Mouse (Mus musculus) liver, postnatal 0 days (tissue): ENCODE results near the gene Galp. TPM values are rescaled to one million over a fixed set of nuclear protein-coding genes. Genes with fewer than 3 reads are reported as not detected.

Source experiments
- ATAC-seq: fragments of 200-750 bp; cut with Nextera tagmentation; 2 replicates; pipeline ENCODE4 v1.8.0; 2017; ENCODE audit warnings: mild to moderate bottlenecking, moderate library complexity
- DNase-seq: peaks from one replicate; pipeline ENCODE4 v3.0.0-alpha.2; 2016
- H3K27ac ChIP-seq: fragments of 300-500 bp; sonication (generic); 2 replicates; pipeline ENCODE4 v1.5.1; 2014; ENCODE audit warnings: antibody characterized with exemption, moderate library complexity, mild to moderate bottlenecking, low read depth
- H3K27me3 ChIP-seq: fragments of 300-500 bp; sonication (generic); 2 replicates; pipeline ENCODE4 v1.6.1; 2014; ENCODE audit warnings: low read length, control low read depth, mixed read lengths; ENCODE audit not compliant: insufficient read depth
- H3K36me3 ChIP-seq: fragments of 300-500 bp; sonication (generic); replicated peaks from 2 replicates; pipeline ENCODE4 v1.6.1; 2014; ENCODE audit warnings: mild to moderate bottlenecking, control low read depth, low read length, moderate library complexity, mixed read lengths; ENCODE audit not compliant: insufficient read depth
- H3K4me1 ChIP-seq: fragments of 300-500 bp; sonication (generic); 2 replicates; pipeline ENCODE4 v1.6.1; 2014; ENCODE audit warnings: antibody characterized with exemption, mild to moderate bottlenecking, control low read depth; ENCODE audit not compliant: insufficient read depth
- H3K4me2 ChIP-seq: fragments of 300-500 bp; sonication (generic); 2 replicates; pipeline ENCODE4 v1.6.1; 2014; ENCODE audit warnings: low read depth, mild to moderate bottlenecking, low read length, moderate library complexity, mixed read lengths
- H3K4me3 ChIP-seq: fragments of 300-500 bp; sonication (generic); 2 replicates; pipeline ENCODE4 v1.5.1; 2014; ENCODE audit warnings: low read depth, low read length
- H3K9ac ChIP-seq: fragments of 300-500 bp; sonication (generic); replicated peaks from 2 replicates; pipeline ENCODE4 v1.6.1; 2014; ENCODE audit warnings: mild to moderate bottlenecking, moderate library complexity
- H3K9me3 ChIP-seq: fragments of 300-500 bp; sonication (generic); 2 replicates; pipeline ENCODE4 v1.6.1; 2016; ENCODE audit warnings: mild to moderate bottlenecking, control low read depth, low read length, mixed read lengths
- CTCF ChIP-seq: sonication (generic); IDR thresholded peaks from 2 replicates; pipeline ENCODE4 v1.5.1; 2016; ENCODE audit warnings: antibody characterized with exemption, low read depth
- EP300 ChIP-seq: IDR thresholded peaks from 2 replicates; pipeline ENCODE4 v1.6.1; 2016; ENCODE audit warnings: antibody characterized with exemption, low read depth, mild to moderate bottlenecking
- WGBS: fragments of 180-500 bp; shearing (Covaris S2); extraction: QIAGEN DNeasy Blood & Tissue Kit; methylation state at CpG from one replicate; pipeline ENCODE4 v1.1.7; 2014; ENCODE audit not compliant: insufficient replicate concordance; 5-methylcytosine and 5-hydroxymethylcytosine counted together
- polyA plus RNA-seq: library from polyadenylated mRNA; unstranded; fragments of >200 nt; fragmentation: Nextera tagmentation; extraction: Ambion mirVana; gene quantifications from 2 replicates; pipeline ENCODE4 v1.2.1, GENCODE M21; 2015

The Galp gene
- polyA plus RNA-seq, result not detected in 2 replicates

GRCm38 (mm10) chr7:6196790-6197189, at the start of gene Galp:
Galp (plus strand) TSS chr7:6197090.
- Histone ChIP-seq H3K4me2 (no peak within 1 kb of the TSS), H3K9ac (no peak within 1 kb of the TSS), H3K27me3 (no peaks in the 10 kb centered on the region), H3K4me1 (no peaks in the 10 kb centered on the region), H3K36me3 (no peaks in the 10 kb centered on the region), H3K4me3 (no peak within 1 kb of the TSS), H3K27ac (no peak within 1 kb of the TSS), H3K9me3 (no peaks in the 10 kb centered on the region)
- no peak for DNase-seq
- no peak for ATAC-seq
- TF ChIP-seq CTCF, result no peak
- no peak for TF ChIP-seq EP300
- 42% methylated on average over 3 of the region's 3 CpGs for WGBS

GRCm38 (mm10) chr7:6147688-6148087, 49.2 kb upstream of the Galp start:
- Histone ChIP-seq H3K27ac (peak overlapping the region; percentile 78), H3K9ac (0 out of 2 replicates have a peak overlapping the region, but pooled peaks have one; percentile 5), H3K4me3 (no peak overlapping the region), H3K4me1 (peaks cover 78% of the 10 kb centered on the region), H3K36me3 (no peaks in the 10 kb centered on the region), H3K4me2 (peak overlapping the region; percentile 23; the same call in 1 of the 2 replicates), H3K27me3 (no peaks in the 10 kb centered on the region), H3K9me3 (no peaks in the 10 kb centered on the region)
- no peak for DNase-seq
- 40% methylated on average over 5 of the region's 5 CpGs for WGBS
- TF ChIP-seq EP300 (no peak), CTCF (no peak)
- 0 out of 2 replicates have a peak, but pooled peaks have one; percentile 12 for ATAC-seq

GRCm38 (mm10) chr7:6151266-6151665, 45.6 kb upstream of the Galp start:
- Histone ChIP-seq H3K9ac (no peak overlapping the region; the same call in 1 of the 2 replicates), H3K9me3 (no peaks in the 10 kb centered on the region), H3K4me3 (no peak overlapping the region), H3K4me1 (peaks cover 75% of the 10 kb centered on the region), H3K4me2 (no peak overlapping the region), H3K27me3 (no peaks in the 10 kb centered on the region), H3K36me3 (no peaks in the 10 kb centered on the region), H3K27ac (peak overlapping the region; percentile 45)
- DNase-seq (no peak), ATAC-seq (no peak)
- WGBS, result 80% methylated on average over 1 of the region's 1 CpGs
- no peak for TF ChIP-seq CTCF
- TF ChIP-seq EP300, result no peak

GRCm38 (mm10) chr7:6152036-6152435, 44.9 kb upstream of the Galp start:
- Histone ChIP-seq H3K36me3 (no peaks in the 10 kb centered on the region), H3K4me1 (peaks cover 75% of the 10 kb centered on the region), H3K4me2 (no peak overlapping the region), H3K9ac (no peak overlapping the region), H3K27ac (0 out of 2 replicates have a peak overlapping the region, but pooled peaks have one; percentile 45), H3K4me3 (no peak overlapping the region), H3K9me3 (no peaks in the 10 kb centered on the region), H3K27me3 (no peaks in the 10 kb centered on the region)
- ATAC-seq (no peak), DNase-seq (no peak)
- TF ChIP-seq CTCF (no peak), EP300 (no peak)
- 64% methylated on average over 3 of the region's 3 CpGs for WGBS

GRCm38 (mm10) chr7:6153131-6153530, 43.8 kb upstream of the Galp start:
- peak overlapping the region; percentile 41; the same call in 1 of the 2 replicates for H3K27ac ChIP-seq
- no peaks in the 10 kb centered on the region for H3K36me3 ChIP-seq
- H3K9me3 ChIP-seq, result no peaks in the 10 kb centered on the region
- H3K4me1 ChIP-seq, result peaks cover 74% of the 10 kb centered on the region
- DNase-seq, result no peak
- no peak overlapping the region for H3K4me2 ChIP-seq
- ATAC-seq, result no peak
- TF ChIP-seq CTCF, result no peak
- TF ChIP-seq EP300, result no peak
- no peaks in the 10 kb centered on the region for H3K27me3 ChIP-seq
- 84% methylated on average over 3 of the region's 3 CpGs for WGBS
- no peak overlapping the region for H3K9ac ChIP-seq
- H3K4me3 ChIP-seq, result no peak overlapping the region

GRCm38 (mm10) chr7:6154164-6154563, 42.7 kb upstream of the Galp start:
- DNase-seq (no peak), ATAC-seq (no peak)
- peak overlapping the region; percentile 67 for H3K4me3 ChIP-seq
- peak overlapping the region; percentile 90 for H3K27ac ChIP-seq
- H3K27me3 ChIP-seq, result no peaks in the 10 kb centered on the region
- H3K4me1 ChIP-seq, result peaks cover 63% of the 10 kb centered on the region
- 35% methylated on average over 5 of the region's 5 CpGs for WGBS
- H3K36me3 ChIP-seq, result no peaks in the 10 kb centered on the region
- TF ChIP-seq CTCF, result no peak
- TF ChIP-seq EP300, result no peak
- H3K9me3 ChIP-seq, result no peaks in the 10 kb centered on the region
- H3K9ac ChIP-seq, result peak overlapping the region; percentile 71
- H3K4me2 ChIP-seq, result peak overlapping the region; percentile 71
